Mouse (Mus musculus) kidney, postnatal 36 days (tissue): Measurements from ENCODE around the gene Vasn.
A peak's percentile ranks its signal among the peaks of the same experiment; 100 is the strongest.

Experiments used
- DNase-seq, 2 experiments: peaks; one replicate each; pipeline ENCODE4 v3.0.0; 2021 to 2022; ENCODE audit warnings: mixed read lengths in 2 of 2

The Vasn gene

DNA sequence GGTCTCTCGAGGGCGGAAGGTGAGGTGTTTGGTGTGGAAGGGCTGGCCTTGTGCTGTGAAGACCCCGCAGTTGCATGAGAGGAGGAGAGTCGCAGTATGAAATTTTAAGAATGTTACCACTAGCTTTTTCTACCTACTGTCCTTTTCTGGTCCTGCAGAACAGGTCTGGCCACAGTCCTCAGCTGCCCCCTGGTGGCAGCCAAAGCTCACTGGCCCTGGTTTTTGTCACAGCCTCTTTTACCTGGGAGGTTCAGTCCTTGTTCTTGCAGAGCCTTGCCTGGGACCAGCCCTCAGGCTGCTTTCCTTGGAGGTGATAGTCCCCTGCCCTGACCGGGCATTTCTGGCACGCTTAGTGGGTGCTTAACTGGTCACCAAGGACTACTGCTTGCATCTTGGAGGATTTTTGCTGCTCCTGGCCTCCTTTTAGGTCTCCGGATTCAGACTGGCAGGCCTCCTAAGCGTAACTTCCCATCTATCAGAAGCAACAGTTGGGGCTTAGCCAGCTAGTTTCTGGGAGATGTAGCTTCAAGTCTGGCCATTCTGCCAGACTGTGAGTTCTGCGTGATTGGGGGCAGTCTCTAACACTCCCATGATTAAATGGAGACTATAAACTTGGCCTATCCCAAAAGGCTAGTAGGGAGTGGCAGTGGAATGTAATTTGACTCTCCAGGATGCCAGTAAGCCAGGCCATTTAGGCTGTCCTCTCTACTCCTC lies 31.8 kb upstream of the Vasn start:
- DNase-seq, result peak; percentile 87 to 93

DNA sequence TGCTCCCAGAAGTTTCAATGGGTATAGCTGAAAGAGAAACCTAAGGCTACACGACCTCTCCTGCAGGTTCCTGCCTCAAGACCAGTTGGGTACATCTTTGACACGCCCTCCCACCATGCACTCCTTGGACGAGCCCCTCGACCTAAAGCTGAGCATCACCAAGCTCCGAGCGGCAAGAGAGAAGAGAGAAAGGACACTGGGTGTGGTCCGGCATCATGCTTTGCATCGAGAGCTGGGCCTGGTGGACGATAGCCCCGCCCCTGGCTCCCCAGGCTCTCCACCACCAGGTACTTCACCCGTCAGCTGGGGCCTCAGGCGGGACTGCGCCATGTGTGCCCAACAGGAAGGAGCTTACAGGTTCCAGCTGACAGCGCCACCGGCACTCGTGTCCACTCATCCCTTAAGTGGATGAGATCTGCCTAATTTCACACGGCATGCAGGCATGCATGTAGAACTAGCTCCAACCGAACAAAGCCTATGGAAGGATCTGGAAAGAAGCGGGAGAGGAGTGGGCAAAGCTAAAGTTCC lies 31.1 kb upstream of the Vasn start:
- DNase-seq, result peak in 1 of 2 experiments; percentile 54

DNA sequence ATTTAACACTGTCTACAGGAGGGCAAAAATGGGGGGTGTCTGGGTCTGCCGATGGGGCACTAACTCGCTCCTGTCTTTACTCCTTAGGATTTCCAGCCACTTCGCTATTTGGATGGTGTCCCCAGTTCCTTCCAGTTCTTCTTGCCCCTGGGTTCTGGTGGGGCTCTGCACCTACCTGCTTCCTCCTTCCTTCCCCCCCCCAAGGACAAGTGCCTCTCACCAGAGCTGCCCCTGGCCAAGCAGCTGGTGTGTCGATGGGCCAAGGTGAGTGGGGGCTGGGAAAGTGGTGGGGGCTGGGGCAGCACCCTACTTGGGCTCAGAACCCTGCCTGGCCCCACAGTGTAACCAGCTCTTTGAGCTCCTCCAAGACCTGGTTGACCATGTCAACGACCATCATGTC lies 28.5 kb upstream of the Vasn start:
- DNase-seq, result no peak

DNA sequence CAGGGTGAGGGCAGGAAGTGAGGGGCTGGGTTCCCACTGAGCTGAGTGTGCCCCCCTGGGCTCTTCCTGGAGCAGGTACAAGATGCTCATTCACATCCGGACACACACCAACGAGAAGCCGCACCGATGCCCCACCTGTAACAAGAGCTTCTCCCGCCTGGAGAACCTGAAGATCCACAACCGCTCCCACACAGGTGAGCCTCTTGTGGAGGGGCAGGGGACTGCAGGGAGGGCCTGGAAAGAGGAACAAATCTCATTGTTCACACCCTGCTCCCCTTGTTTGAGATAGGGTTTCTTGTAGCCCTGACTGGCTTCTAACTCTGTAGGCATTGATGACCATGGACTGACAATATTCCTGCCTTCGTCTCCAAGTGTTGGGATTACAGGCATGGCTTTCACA lies 28.1 kb upstream of the Vasn start:
- DNase-seq, result peak in 1 of 2 experiments; percentile 53

DNA sequence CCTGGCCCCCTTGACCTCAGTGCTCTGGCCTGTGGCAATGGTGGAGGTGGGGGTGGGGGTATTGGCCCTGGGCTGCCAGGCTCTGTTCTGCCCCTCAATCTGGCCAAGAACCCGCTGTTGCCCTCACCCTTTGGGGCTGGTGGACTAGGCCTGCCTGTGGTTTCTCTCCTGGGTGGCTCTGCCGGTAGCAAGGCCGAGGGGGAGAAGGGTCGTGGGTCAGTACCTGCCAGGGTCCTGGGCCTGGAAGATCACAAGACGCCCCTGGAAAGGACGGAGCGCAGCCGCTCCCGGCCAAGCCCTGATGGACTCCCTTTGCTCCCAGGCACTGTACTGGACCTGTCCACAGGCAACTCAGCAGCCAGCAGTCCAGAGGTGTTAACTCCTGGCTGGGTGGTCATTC lies 26.0 kb upstream of the Vasn start:
- DNase-seq, result peak in 1 of 2 experiments; percentile 34

DNA sequence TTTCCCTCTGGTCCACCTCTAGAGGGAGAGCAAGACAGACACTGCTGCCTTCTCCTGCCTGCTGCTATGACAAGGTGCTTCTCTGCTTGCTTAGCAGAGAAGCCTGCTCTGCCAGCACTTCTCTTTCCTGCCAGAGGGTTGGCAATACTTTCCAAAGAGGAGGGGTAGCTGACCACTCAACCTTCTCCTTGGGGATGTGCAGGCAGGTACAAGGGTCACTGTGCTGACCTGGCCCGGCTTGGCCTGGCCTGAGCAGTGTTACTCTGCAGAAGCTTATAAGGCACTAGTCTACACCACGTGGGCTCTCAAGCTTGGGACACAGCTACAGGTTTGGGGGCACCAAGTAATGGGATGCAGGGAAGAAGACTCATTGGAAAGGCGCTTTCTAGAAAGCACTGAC lies 25.1 kb upstream of the Vasn start:
- DNase-seq, result peak; percentile 81 to 92

DNA sequence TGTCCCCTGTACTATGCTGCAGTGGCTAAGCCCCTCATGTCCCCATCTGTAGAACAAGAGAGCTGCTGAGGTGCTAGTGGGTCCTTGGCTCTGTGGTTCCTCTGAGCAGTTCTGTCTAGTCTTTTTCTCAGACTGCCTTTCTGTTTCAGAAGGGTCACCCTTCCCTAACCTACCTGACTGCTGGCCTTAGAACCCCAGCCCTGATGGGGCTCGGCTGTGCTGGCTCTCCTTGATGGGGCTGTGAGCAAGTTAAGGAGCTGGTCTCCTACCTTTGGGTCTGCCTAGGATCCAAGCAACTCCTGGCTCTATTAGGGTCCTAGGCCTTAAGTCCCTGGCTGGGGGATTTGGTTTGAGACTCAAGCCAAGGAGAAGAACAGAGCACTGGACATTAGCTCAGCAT lies 24.4 kb upstream of the Vasn start:
- no peak for DNase-seq

DNA sequence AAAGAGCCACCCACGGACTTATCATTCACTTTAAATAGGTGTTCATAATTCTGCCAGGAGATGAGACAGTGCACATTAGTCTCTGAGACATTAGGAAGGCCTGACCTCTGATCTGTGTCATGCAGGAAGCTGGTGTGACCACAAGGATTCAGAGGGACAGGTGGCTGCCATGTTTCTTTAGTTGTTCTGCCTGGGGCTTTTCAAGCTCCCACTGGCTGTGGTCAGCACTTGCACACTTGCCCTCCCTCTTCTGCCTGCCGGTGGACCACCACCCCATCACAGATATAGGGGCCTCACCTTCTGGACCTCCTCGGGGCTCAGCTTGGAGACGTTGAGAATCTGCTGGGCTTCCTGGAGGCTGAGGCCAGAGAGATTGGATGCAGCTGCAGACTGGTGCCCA lies 22.9 kb upstream of the Vasn start:
- no peak for DNase-seq

DNA sequence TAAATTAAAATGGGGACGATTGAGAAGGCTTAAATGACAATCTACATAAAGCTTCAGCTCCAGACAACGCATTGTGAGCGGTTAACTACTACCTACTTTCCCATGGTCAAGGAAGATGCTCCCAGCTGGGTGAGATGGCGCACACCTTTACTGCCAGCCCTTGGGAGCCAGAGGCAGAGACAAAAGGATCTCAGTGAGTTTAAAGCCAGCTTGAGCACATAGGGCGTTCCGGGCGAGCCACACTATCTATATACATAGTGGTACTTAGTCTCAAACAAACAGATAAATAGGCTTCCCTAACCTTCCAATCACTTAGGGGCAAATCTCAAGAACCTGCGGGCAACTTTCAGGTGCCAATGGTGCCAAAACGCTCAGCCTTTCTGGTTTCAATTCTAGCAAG lies 15.7 kb upstream of the Vasn start:
- no peak for DNase-seq

DNA sequence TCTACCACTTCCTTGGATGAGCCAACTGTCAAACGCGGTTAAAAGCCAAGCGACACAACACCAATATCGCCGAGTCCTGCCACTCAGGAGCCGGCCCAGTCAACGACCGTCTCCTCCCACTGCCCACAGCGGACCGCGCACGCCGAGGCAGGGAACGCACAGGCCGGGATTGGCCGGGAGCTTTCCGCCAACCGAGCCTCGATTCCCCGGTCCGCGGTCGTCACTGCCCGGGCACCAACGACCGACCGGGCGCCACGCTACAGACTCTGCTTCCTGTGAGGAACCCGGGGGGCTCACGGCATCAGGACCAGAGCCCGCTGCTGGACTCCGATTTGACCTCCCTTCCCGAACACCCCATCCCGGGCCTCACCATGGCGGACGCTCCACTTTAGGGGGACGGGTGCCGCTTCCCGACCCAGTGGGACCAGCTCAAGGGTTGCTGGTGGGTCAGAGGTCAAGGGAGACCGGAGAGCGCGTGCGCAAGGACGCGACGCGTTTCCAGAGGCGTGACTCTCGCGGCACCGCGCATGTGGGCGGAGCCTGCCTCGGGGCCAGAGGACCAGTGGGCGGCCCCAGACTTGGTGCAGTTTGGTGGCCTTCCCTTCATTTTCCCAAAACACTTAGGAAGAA lies 15.1 kb upstream of the Vasn start, which contains the start of gene Pam16:
Gene Pam16 (minus strand): TSS at position 508 of the 630 bp plus-strand sequence.
- peak; percentile 94 to 97 for DNase-seq

DNA sequence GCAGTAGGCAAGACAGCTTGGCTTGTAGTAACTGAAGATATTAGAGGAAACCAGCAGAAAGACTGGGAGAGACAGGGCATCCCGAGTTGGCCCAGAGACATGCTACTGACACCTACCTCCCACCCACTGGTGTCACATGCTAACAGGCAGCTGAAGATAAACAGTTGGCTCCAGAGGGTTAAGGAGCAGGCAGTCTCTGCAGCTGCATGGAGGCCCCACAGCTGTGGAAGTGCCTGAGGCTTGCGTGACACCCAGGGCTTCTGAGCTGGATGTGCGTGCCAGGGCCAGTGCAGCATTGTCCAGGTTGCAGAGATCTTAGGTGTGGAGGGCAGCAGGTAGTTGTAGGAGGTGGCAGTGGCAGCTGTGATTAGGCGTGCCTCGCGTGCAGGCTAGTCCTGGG lies 12.6 kb upstream of the Vasn start:
- DNase-seq, result no peak

DNA sequence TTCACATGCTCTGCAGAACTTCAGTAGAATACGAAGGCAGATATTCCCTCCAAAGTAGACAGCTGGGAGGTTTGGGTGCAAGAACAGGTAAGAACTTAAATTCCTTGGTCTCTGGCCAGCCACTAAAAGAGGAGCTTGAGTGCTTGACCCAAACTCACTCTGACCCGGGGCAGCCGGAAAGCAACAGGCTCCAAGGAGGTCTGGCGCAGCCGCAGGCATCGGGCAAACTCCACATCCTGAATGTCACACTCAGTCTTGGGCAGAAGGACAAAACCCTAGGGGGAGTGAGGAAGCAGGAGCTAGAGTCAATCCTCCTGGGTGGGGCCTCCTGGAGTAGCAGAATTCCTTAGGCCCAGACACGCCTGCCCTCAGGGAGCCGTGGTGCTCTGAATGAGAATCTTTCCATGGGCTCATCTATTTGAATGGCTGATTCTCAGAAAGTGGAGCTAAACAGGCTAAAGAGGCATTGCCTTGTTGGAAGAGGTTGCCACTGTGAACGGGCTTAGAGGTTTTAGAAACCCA lies 10.8 kb upstream of the Vasn start:
- DNase-seq, result peak in 1 of 2 experiments; percentile 56

DNA sequence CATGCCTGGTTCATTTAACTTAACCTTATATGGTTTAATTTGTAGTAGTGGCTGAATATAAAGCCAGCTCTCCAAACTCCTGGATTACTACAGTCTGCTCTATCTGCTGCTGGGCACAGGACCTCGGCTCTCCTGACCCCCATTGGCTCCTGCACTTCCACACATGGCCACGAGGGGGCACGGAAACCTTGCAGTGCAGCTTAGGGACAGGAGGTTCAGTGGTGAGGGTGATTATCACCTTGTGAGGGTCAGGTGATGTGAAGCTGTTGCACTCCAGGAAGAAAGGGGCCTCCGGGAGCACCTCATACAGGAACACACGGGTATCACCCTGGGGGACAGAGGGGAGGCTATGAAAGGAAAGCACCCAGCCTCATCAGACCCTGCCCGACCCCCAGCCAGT lies 9.8 kb upstream of the Vasn start:
- DNase-seq, result peak; percentile 86 to 94

DNA sequence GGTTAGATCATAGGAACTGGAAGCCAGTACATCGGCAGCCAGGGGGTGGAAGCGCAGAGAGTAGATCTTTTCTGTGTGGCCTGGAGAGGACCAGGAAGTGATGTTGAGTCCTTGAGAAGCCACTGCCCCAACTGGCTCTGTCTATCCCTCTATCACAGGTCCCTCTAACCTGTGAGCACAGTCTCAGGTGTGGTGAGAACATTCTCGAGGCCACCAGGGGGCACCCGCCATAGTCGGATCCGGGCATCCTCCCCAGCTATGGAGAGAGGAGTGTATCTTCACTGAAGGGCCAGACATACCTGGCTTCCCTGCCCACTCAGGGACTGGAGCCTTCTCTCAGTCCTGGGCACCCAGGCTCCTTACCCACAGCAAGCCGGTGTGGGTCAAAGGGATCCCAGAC lies 7.7 kb upstream of the Vasn start:
- DNase-seq, result peak in 1 of 2 experiments; percentile 89

DNA sequence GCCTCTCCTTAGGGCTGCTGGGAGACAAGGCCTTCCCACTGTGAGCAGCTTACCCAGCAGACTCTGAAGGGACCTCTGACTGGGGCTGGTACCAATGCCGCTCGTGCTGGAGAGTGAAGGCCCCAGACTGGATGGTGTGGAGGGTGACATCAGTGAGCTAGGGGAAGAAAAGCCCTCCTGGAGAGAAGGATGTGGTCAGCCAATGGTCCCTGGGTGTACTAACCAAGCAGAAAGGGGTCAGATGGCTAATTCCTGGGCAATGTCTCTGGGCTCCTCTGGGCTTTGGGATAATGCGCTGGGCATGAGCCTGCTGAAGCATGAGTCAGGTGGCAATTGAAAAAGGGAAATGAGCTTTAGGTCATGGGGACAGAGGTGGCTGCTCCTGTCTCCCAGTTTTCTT lies 6.1 kb upstream of the Vasn start:
- no peak for DNase-seq

DNA sequence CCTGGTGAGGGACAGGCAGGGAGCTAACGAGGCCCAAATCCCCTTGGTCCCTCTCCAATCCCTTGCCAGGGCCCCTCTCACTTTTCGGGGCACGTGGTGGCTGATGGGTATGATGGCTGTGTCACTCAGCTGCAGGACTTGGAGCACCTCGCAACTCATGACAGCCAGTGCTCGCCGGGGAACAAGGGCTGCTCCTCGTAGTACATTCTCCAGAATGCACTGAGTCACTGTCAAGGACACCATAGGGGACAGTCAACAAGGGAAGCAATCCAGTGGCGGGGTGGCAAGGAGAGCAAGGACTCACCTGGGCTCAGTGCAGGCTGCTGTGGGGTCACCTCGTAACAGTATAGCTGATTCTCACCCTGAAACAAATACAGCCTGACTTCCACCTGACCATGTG lies 5.1 kb upstream of the Vasn start:
- DNase-seq, result no peak

DNA sequence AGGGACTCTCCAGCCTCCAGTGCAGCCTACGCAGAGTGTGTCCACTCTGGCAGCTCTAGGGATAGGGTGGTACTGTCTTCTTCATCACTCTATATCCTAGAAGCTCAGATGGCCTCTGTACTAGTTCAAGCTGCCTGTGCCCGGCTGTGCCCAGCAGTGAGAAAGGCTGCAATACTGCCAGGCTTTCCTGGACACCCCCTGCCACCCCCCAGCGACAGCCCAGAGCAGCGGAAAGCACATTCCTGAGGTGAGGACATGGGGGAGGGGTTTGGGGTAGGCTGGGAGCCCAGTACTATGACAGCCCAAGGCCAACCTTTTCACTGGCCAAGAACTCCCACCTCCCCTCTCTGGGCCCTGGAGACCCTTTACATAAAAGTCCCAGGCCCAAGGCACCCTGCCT lies 4.0 kb upstream of the Vasn start:
- peak in 1 of 2 experiments; percentile 55 for DNase-seq

DNA sequence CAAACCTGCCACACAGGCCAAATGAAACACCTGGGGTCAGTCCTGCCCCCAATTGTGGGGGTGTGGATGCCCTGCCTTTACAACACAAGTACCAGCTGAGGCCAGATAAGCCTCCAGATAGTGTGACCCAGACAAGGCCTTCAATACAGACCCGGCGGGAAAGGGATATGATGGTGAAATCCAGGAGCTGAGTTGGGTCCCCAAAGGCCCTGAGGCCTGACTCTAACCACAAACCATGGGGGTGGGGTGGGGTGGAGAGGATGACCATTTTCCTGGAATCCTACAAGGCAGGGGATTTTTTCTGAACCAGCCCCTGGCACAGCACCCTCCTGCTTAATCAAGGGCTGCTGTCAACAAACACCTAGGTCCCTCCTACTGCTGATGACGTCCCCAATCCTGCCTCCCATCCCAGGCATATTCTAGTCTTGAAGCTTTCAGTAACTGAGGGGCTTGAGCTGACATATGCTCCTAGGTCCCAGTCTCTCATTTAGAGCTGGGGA lies 800 bp upstream of the Vasn start:
- no peak for DNase-seq

DNA sequence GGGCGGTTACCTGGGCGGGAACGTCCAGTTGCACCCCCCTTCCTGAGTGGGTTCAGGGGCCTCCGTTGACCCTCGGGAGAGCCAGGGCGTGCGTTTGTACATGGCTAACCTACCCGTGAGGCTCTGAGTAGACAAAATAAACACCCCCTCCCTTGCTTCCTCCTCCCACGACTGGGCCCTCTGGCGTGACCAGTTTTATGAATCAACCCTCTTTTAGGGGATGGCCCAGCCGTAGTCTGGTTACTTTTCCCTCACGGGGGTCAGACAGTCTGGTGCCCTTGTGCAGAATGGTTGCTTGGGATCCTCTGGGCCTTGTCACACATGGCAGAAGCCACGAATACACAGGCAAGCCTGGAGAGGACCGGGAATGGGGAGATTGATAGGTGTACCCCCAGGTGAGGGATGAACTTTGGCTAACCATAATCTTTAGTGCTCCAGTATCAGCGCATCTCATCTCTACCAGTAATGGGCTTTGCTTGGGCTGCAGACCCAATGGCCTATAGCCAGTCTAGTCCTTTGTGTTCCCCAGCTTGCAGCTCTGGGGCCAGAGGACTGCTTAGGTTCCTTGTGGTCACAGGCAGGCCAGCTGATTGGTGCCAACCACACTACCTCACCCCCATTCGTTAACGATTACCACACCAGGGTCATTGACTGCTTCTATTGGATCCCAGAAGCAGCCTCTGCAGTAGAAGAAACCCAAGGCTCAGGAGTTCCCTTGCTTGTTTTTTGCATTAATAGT lies 695 bp downstream of the Vasn start:
- DNase-seq, result peak; percentile 84 to 94

DNA sequence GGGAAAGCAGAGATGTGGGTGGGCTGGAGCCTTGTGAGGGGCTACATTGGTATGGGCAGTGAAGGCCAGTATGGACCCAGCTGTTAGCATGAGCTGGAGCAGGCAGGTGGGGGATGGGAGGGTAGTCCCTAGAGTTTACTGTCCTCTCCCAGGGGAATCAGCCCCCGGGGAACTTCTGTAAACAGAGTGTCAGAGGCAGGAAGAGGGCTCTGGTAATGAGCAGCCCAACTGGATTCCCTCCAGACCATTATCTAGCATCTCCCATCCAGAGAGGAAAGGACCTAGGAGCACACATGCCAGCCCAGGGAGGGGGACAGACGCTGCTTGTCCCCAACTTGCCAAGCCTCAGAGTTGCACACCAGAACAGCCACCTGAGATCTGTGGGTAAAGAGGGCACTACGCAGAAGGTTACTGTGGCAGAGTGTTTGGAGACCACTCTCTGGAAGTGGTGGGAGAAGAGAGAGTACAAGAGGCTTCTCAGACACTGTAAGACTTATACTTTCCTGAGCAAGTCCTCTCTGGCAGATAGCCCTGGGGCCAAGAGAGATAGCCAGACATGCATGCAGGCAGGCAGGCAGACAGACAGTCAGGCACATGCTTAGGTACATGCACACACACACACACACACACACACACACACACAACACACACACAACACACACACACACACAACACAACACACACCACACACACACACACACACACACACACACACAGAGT lies 1.5 kb downstream of the Vasn start:
- peak in 1 of 2 experiments; percentile 62 for DNase-seq

DNA sequence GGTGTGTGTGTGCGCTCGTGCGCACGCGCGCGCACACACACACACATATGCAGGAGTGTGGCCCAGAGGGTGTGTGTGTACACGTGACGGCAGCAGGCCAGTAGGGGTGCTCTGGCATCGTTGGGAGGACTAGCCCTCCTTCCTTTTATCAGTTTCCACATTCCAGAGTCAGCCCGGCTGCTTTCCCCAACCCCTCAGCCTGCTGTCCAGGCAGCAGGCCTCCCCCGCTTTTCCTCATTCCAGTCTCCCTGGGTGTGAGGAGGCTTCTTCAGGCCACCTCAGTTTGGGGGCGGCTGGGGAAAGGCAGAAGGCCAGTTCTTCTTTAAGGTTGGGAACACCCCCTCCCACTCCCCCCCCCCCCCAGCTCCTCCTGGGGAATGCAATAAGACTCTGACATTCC lies 2.4 kb downstream of the Vasn start:
- DNase-seq, result peak; percentile 65 to 73

DNA sequence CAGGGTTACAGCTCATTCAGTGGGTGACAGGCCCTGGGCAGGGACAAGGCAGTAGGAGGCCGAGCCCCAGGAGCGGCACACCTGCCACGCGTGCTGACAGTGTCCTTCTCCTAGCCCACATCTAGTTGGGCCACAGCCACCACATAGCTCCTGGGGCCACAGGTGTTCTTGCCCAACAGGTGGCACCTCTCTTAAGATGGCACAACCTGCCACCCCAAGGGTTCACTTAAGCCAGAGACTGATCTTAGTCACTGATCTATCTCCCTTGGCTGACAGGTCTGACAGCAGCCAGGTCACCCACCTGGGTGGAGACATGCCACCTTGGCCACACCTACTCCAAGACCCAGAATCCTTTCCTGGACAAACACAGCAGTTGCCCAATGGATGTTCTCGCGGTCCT lies 3.2 kb downstream of the Vasn start:
- DNase-seq, result peak in 1 of 2 experiments; percentile 19
